Mouse (Mus musculus): ENCODE results near the gene Nme9.

Gene Nme9

GRCm38 (mm10) chr9:99479181-99479711, 28.0 kb downstream of the Nme9 start:
- DNase-seq (ENCODE audit: low spot score in 2 of 2), result peak in 1 of 2 experiments; percentile 10

DNA sequence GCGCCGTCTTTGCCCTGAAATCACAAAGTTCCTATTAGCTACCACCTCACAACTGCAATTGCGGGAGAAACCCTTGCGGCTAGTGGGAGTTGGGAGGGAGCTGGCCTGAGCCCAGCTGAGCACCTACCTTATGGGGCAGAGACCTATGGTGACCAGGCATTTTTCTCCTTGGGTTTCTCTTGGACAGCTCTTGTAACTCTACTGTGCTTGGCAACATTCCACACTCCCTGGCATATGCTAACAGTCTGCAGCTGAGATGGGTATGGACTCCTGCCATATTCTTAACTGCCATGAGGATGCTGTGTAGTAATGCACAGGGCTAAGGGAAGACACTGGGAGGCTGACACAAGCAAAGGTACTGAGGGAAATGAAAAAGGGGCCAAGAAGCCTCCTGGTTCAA, 29.5 kb downstream of the Nme9 start:
- no peak for DNase-seq (ENCODE audit: low spot score in 2 of 2)

GRCm38 (mm10) chr9:99483191-99483590, 31.9 kb downstream of the Nme9 start:
- DNase-seq (ENCODE audit: low spot score in 2 of 2), result no peak

GRCm38 (mm10) chr9:99484632-99485031, 33.4 kb downstream of the Nme9 start:
- no peak for DNase-seq (ENCODE audit: low spot score in 2 of 2)

DNA sequence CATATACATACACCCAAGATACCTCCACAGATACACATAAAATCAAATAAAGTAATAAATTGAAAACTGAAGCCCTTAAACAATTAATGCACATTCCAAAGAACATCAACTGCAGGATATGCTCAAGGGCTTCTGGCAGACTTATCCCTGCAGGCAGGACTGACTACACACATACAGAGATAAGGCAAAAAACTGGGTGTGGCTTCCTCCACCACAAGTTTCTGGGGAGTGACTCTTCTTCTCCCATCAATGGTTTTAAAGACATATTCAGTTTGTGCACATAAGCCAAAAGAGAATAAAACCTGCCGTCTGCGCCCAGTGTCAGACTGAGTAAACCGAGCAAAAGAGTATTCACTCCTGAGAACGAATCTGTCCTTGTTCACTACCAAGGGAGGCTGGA, 33.9 kb downstream of the Nme9 start:
- no peak for DNase-seq (ENCODE audit: low spot score in 2 of 2)

GRCm38 (mm10) chr9:99487126-99487695, 35.9 kb downstream of the Nme9 start:
- DNase-seq (ENCODE audit: low spot score in 2 of 2), result no peak

- no peak for DNase-seq (ENCODE audit: low spot score in 2 of 2)
These were observed 36.6 kb downstream of the Nme9 start for GRCm38 (mm10) chr9:99487841-99488240.

GRCm38 (mm10) chr9:99491050-99491449, 39.8 kb downstream of the Nme9 start:
- no peak for DNase-seq (ENCODE audit: low spot score in 2 of 2)

DNA sequence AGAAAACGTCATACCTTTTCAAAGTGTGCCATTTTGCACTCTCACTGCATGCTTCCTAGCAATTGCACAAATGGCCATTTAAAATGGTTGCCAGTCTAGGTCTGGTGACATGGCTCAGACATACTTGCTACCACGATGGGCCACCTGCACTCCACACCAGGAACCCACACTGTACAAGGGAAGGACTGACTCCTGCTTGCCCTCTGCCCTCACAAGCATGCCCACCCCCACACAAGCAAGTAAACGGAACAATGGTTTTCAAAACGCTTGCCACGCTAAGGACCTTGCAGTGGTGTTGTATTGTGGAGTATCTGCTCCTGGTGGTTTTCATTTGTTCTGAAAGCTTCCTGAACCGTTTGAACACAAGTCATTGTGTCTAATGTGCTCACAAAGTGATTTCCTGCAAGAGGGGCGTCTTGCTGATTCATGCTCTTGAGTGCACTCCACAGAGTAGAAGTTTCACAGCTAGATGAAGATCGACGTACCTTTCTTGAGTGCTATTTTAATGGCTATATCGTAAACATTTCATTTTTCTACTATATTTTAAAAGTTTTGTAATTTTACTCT, 41.4 kb downstream of the Nme9 start:
- DNase-seq (ENCODE audit: low spot score in 2 of 2), result no peak

DNA sequence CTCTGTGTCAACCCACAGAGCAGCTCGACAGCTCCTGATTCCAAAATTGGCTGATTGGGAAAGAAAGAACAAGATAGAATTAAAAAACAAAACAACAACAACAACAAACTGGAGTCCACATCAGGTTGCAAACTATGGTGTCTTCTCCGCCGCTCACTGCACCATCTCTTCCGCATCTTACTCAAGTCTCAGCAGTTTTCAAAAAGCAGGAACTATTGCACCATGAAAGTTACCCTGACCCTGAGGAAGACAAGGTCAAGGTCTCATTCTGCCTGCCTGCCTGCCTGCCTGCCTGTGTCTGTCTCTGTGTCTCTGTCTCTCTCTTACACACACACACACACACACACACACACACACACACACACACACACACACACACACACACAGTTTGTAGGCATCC, 48.1 kb downstream of the Nme9 start:
- DNase-seq (ENCODE audit: low spot score in 2 of 2), result no peak

- DNase-seq (ENCODE audit: low spot score in 2 of 2), result peak in 1 of 2 experiments; percentile 13
These were observed 54.6 kb downstream of the Nme9 start for GRCm38 (mm10) chr9:99505875-99506274.
